Mouse (Mus musculus) mature B cell (primary cell): Measurements from ENCODE around the gene Atrip.

Experiments used
- in situ Hi-C: fragments of 300-500 bp; cut with MboI; formaldehyde crosslinking; loops from 2 replicates; pipeline ENCODE4 v1.14.3; 2019

The Atrip gene

DNA sequence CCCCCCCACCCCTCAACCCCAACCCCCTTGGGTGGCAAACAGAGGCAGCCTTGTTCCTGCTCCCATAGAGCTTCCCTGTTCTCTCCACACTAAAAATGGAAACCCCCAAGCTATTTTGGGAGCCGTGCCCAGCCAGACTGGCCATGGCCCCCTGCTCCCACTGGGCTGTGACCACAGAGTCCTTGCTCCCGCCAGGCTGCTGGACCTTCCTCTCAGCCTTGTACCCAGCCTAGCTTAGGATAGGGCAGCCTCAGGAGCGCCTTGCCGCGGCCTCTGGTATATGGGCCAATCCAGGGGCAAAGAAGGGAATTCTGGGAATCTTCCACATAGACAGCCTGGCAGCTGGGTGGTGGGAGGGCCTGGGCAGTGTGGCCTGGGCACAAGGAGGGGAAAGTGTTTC, 23.9 kb upstream of the Atrip start:
- in situ Hi-C loops, result no loop called here

DNA sequence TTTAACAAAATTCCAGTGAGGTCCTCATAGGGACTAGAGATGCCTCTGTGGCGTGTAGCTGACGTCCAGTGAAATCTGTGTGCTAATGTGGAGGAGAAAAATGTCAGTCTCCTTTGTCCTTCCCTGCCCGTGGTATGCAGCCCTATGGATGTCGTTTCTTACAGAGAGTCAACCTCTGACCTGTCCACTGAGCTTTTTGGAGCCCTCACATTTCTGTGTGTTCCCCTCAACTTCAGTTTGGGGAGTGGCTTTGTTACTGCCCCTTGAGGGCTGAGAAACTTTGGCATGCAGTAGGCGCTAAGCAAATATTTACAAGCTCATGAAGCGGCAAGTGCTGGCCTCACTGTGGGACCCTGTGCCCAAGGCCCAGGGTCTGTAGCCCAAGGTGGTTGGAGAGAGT, 23.4 kb upstream of the Atrip start:
- in situ Hi-C loops, result no loop called here

DNA sequence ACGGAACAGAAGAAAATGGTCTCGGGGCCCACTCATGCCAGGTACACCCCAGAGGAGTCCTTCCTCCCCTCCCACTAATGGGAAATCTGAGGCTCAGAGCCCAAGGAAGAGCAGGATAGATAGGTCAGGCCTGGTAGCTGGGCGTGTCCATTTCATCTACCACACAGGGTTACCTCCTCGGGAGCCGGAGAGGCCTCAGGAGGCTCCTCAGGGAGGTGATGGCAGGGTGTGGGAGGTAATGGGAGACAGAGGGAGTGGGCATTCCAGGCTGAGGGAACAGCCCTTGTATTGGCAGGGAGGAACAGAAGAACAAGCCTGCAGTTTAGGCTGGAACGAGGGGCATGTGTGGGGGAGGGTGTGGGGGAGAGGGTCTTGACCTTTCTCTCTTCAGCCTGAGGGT, 22.9 kb upstream of the Atrip start:
- in situ Hi-C loops, result no loop called here

DNA sequence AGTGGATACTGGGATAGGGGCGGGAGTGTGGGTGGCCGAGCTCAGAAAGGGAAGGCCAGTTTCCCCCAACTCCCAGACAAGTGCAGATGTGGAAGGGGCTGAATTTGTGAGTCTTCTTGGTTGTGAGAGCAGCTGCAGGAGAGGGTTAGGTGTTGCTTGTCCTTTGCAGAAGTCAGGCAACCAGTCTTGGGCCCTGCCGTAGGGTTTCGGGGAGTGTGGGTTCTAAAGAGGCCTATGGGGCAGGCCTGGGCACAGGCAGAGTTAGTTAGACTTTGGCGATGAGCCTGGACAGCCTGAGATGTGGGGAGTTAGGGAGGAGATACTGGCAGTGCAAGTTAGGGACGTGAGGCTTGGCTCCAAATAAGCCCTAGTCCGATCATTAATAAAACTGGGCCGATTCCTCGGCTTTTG, 22.3 kb upstream of the Atrip start:
- in situ Hi-C loops, result no loop called here

DNA sequence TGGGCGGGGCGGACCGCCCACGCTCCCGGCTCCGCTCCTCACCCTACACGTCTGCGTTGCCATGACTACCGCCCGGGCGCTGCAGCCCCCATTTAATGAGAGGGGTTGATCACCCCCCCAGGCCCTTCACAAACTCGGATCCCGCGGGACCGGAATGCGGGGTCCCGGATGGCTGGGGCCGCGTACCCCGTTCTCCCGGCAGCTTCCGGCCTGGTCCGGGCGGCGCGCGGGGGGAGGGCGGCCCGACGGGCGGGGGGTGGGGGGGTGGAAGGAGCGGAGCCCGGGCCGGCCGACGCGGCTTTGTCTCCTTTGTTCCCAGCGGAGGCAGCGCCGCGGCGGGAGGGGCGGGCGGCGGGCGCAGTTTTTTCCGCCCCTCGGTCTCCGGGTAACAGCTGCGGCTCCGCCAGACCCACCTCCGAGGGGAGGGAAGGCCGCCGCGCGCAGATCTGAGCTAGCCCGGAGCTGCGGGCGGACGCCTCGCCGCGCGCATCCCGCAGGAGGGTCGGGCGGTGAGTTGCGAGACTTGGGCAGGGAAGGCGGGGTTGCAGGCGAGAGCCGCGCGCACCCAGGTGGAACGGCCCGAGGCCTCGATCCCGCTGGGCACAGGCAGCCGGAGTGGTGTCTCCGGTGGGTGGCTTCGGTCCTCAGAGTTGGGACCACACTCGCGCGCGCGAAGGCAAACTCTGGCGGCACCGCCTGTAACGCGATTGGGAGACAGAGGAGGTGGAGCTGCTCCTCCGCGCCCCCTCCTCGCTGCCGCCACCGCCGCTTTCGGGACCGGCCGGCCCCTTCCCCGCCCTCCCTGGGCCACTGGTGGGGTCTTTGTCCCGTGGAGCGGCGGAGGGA, 21.4 kb upstream of the Atrip start, which contains the start of gene Plxnb1:
Gene Plxnb1 (plus strand): TSS at position 253 of the 846 bp plus-strand sequence.
- in situ Hi-C loops, result no loop called here

DNA sequence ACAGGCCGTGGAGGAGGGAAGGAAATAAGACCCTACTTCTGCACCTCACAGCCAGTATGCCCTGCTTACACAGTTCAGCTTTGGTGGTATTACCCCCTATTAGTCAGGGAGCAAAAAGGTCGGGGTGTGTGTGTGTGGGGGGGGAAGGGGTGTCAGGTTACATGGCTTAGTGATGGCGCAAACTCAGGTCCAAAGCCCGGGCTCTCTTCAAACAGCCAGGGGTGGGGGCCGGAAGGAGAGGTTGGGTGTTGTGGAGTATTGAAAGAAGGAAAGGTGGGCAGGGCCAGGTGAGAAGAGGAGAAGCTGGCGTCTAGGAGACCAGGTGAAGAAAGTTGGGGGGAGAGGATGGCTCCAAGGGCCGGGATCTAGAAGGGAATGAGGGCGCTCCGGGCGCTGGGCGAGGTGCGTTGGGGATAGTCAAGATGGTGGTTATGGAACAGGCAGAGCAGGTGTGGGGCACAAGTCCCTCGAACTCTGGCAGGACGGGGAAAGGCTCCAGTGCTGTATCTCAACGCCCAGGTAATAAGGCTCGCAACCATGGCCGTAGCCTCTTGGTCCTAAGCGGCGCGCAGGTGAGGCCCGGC, 20.7 kb upstream of the Atrip start:
- in situ Hi-C loops, result no loop called here

DNA sequence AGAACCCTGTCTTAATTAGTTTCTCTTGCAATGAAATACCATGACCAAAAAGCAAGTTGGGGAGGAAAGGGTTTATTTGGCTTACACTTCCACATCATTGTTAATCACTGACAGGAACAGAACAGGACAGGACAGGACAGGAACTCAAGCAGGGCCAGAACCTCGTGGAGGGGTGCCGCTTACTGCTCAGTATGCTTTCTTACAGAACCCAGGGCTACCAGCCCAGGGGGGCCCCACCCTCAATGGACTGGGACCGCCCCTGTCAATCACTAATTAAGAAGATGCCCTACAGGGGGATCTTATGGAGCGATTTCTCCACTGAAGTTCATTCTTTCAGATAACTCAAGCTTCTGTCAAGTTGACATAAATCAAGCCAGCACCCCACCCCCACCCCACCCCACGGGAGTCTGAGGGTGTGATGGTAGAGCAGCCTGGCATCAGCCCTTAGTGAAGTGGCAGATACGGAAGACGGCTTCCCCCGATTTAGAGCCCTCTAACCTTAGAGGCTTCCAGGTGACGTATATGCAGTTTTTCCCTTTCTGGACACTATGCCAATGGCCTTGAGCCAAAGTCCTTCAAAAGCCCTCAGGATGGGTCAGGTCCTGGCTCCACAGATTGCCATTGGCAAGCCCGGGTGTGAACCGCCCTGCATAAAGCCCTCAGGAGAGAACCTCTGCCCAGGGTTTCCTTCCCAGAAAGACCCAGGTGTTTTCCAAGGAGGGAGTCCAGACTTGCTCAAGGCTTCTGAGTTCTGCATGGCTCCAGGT, 20.0 kb upstream of the Atrip start:
- in situ Hi-C loops, result no loop called here

DNA sequence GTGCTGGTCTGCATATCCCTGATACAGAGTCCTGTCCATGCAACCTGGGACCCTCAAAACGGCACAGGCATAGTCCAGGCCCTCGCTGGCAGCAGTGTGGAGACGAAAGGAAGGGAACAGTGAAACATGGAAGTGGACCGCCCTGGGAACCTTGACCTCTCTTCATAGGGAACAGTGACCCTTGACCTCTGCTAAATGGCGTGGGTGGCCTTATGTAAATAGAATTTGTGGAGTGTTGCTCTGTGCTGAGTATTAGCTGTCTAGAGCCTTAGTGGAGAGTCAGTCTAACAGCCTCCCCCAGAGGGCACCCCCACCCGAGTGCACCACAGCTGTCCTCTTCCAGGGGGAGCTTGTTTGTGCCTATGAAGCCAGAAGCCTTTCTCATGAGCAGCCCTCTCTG, 18.9 kb upstream of the Atrip start:
- in situ Hi-C loops, result no loop called here

DNA sequence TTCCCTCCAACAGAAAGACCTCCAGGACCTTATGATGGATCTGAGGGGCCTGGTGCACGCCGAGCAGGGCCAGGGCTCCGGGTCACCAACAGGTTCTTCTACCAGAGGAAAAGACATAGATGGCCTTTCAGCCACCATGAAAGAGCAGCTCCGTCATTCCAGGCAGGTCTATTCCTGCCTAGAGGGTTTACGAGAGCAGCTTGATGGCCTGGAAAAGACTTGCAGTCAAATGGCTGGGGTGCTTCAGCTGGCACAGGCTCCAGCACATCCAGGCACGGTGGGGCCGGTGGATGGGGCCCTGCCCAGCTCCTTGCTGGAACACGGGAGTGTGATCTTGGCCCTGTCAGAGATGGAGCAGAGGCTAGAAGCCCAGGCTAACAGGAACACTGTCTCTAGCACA, 17.9 kb upstream of the Atrip start:
- in situ Hi-C loops, result no loop called here

DNA sequence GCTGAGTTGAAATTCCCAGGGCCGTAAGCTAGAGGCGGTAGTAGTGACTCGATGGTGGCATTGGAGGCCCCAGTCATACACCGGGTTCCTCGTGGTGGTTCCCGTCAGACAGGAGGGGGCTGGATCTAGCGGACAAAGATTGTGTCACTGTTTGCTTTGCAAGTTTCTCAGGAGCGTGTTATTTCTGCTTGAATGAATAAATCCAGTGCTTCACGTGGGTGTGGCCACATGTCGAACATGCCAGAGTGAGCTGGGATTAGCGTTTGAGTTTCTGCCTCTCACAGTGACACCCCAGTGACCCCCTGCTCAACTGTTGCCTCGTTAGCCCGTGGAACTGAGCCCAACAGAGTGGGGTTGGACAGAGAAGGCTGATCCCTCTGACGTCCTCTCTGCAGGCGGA, 16.5 kb upstream of the Atrip start:
- in situ Hi-C loops, result no loop called here

DNA sequence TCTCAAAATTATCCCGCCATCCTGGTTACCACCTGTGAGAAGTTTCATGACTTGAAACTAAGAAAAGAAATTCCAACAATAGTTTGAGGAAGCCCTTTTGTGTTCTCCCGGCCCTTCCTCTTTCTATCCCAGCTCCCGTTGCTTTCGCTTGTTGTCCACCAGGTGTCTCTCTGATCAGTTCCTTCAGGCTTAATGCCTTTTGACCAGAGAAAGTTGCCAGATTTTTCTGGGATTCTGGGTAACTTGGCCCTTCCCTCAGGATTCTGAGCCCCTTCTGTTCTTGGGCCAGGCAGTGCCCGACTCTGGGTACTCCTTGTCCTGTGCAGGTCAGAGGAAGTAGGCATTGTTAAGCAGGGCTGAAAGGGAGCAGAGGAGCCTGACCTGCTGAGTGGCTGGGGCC, 14.1 kb upstream of the Atrip start:
- in situ Hi-C loops, result no loop called here

DNA sequence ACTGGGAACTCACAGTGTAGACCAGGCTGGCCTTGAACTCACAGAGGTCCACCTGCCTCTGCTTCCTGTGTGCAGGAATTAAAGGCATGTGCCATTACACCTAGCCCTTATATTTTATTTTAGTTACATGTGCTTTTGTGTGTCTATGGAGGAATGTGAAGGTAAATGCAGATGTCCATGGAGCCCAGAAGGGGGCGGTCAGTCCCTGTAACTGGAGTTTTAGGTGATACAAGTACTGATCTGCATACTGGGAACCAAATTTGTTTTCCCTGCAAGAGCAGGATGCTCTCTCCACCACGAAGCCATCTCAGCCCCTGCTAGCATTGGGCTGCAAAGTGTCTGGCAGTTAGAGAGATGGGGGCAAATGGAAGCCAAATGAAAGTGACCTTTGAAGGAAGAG, 11.0 kb upstream of the Atrip start:
- in situ Hi-C loops, result no loop called here

DNA sequence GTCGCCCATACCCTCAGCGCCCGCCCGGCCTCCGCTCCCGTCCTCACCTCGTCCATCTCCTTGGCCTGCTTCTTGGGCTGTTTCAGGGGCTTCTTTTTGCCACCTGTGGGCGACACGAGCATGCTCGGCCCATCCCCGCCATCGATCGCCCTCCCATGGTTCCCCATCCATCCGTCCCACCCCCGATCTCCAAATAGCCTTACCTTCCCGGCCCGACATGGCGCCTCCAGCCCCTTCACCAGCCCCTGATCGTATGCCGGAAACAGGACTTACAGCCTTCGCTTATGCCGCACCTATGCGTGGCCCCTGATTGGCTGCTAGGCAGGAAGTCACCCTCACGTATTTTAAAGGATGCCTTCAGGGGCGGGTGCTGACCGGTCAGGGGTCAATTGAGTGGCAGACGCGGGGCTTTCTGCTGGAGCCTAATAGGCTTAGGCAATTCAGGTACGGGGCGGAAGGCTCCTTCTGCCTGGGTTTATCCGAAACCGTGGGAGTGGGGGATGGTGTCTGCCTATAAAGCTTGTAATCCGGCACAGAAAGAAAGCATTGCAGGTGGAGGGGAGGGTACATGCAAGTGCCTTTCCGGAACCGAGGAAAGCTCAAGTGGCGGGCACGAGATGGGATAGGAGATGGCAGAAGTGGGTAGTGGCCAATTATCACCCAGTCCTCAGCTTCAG, 8.3 kb upstream of the Atrip start, which contains the start of the genes Ccdc51 and Tma7:
Gene Ccdc51 (plus strand): TSS at position 370 of the 677 bp plus-strand sequence.
Gene Tma7 (minus strand): TSS at position 464 of the 677 bp plus-strand sequence.
- in situ Hi-C loops, result no loop called here

DNA sequence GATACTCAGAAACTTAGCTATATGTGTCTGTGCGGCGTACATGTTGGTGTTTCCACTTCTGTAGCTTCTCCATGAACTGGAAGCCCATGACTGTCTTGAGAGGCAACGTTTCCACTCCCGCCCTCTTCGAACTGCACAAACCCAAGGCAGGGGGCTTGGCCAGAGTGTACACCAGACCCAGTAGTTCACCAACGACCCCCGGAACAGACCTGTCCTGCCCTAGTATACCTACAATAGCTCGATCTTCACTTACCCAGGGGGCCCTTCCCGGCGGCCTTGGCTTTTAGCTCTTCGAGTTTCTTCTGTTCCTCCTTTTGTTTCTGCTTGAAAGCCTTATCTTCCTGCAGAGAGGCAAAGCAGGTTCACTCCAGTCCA, 7.8 kb upstream of the Atrip start:
- in situ Hi-C loops, result no loop called here

DNA sequence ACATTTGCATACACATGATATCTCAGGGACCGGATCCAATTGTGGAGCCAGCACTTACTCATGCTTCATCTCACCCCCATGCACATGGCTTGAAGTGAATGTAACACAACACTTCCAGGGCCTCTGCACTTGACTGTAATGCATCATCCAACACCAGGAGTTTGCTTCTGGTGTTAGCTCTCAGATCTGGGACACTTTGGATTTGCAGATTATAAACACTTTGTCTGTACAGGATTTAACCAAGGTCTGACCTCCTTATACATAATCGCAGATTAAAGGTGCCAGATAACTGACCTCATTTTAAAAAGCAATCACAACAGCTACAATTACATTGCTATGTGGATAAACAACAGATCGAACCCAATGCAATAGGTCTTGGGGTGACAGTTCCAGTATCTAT, 6.6 kb upstream of the Atrip start:
- in situ Hi-C loops, result no loop called here

DNA sequence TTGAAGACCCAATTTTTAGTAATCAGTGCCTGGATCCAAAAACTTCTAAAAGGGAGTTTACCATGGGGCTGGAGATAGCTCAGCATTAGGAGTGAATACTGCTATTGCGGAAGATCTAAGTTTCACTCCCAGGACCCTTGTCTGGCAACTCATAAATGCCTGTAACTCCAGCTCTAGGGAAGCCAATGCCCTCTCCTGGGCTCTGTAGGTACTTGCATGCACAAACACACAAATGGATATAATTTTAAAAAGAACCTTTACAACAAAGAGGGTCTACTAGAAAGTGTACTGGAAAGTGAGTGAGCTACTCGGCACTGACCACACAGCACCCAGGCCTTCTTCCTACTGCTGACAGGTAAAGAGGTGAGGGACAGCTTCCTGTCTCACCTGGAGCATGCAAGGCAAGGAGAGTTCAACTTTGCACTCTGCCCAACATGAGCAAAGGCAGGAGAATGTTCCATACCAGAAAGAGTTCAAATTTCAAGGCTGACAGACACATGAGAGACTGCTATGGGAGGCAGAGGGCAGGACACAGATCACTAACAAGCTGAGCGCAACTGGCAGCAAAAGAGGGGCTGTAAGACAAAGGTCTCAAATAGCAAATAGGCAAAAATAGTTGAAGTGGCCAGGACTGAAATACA, 5.7 kb downstream of the Atrip start:
- in situ Hi-C loops, result loop anchor here (10.0 kb wide), 1 partner anchor 63 kb away; no protein-coding TSS in a partner anchor

DNA sequence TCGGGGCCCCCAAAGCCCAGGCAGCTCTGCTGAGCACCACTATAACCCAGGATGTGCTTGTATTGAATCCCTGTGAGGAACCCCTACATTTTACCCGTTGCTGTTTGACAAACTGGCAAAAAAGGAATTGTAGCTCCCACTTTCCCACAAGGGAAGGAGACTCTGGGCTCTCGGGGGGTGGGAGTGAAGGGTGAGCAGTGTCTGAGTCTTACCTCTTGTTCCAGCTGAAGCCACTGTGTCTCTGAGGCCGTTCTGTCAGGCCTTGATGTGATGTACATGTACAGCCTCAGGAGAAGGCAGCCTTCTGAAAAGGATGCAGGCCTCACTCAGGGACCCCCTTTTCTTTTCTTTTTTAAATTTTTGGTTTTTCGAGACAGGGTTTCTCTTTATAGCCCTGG, 13.0 kb downstream of the Atrip start:
- in situ Hi-C loops, result loop anchor here (10.0 kb wide), 1 partner anchor 56 kb away; no protein-coding TSS in a partner anchor

DNA sequence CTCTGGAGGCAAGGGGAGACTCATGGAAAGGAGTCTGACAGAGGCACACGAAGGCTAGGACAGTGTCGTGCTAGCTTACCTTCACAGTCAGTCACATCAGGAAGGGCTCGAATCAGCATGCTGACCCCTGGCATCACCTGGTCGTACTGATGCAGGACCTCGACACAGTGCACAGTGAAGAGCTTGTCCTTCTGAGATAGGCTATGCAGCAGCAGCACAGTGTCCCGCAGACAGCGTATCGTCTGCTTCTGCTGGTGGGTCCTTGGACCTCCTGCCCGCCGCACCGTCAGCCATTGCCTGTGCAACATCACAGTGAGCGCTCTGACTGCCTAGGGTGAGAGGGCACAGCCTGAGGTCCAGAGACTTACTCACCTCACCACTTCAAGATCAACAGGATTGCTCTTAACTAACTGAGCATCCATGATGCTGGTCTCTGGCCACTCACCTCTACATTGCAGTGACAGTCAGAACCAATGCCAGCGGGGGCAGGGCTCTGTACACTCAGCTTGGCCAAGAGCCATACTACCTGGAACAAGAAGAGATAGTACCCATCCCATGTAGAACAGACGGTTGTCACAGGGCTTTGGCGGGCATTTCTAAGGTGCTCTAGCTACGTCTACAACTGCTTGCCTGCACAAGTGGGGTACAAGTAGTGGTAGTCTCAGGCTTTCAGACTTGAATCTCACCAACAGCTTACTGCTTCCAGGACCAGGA, 13.6 kb downstream of the Atrip start:
- in situ Hi-C loops, result loop anchor here (10.0 kb wide), 1 partner anchor 56 kb away; no protein-coding TSS in a partner anchor

DNA sequence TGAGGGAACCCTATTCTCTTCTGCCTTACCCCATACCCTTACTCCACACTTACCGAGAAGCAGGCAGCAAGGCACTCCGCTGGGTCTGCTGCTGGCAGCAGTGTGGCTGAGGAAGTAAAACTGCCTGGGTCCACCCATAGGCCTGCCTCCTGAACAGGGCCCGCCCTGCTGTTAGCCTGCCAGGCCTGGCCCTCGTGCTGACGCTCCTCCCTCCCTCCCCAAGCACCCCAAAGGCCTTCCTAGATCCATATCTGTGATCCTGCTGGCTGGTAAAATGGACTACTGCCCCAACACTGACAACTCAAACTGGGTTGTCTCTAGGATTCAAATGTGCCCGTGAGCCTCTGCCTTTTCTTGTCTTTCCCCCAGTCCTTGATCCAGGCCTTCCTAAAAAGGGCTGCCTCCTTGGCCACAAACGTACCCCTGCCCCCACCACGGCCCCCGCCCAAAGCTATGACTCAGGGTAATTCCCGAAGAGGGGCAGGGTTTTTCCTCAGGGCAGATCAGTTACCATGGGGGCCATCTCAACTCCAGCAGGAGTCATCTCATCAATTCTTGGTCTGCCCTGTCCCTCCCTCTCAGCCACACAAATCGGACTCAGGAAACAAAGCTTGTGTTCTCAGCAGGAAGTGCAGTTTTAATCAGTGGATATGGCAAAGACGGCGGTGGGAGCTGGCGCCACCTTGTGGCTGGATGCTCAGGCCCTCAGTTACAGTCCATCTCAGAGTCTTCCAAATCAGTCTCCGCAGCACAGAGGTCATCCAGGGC, 14.6 kb downstream of the Atrip start, which contains the start of gene Trex1:
Gene Trex1 (minus strand): TSS at position 599 of the 768 bp plus-strand sequence.
- in situ Hi-C loops, result no loop called here
